Mouse (Mus musculus) MEL (cell line): ENCODE measurements around the gene Morc3. TPM values are rescaled to one million over a fixed set of nuclear protein-coding genes. Genes with fewer than 3 reads are reported as not detected.

Source experiments
- DNase-seq: peaks from one replicate; pipeline ENCODE4 v3.0.0; 2011; ENCODE audit warnings: low read depth, low spot score
- H3K27ac ChIP-seq: 2 replicates; pipeline ENCODE4 v1.5.1; 2012; ENCODE audit warnings: low read depth, mild to moderate bottlenecking, control low read depth, low read length, moderate library complexity; ENCODE audit not compliant: control insufficient read depth
- H3K27me3 ChIP-seq, 2 experiments: fragments of 150-350 bp in 1 of 2; sonication (generic) in 1 of 2; 2 replicates each; pipeline ENCODE4 v1.6.1; 2012; ENCODE audit warnings: low read length in 2 of 2, mild to moderate bottlenecking in 2 of 2, improper control_type of control experiment in 1 of 2, moderate library complexity in 1 of 2; ENCODE audit not compliant: insufficient read depth in 2 of 2, control insufficient read depth in 1 of 2
- H3K36me3 ChIP-seq, 2 experiments: 2 replicates each; pipeline ENCODE4 v1.6.1; 2012 to 2014; ENCODE audit warnings: low read length in 2 of 2, improper control_type of control experiment in 1 of 2, inconsistent platforms in 1 of 2, mild to moderate bottlenecking in 1 of 2; ENCODE audit not compliant: insufficient read depth in 2 of 2, control insufficient read depth in 1 of 2
- H3K4me1 ChIP-seq, 2 experiments: fragments of 150-350 bp in 1 of 2; sonication (generic) in 1 of 2; 2 replicates each; pipeline ENCODE4 v1.6.1; 2012; ENCODE audit warnings: low read length in 2 of 2, improper control_type of control experiment in 1 of 2, mild to moderate bottlenecking in 1 of 2; ENCODE audit not compliant: insufficient read depth in 2 of 2, control insufficient read depth in 1 of 2
- H3K4me3 ChIP-seq, 2 experiments: fragments of 150-350 bp in 1 of 2; sonication (generic) in 1 of 2; 2 replicates each; pipeline ENCODE4 v1.5.1; 2012; ENCODE audit warnings: low read depth in 2 of 2, low read length in 2 of 2, mild to moderate bottlenecking in 2 of 2, moderate library complexity in 2 of 2, control low read depth in 1 of 2, improper control_type of control experiment in 1 of 2; ENCODE audit not compliant: control insufficient read depth in 1 of 2, insufficient read depth in 1 of 2
- H3K79me2 ChIP-seq: 2 replicates; pipeline ENCODE4 v1.6.1; 2012; ENCODE audit warnings: mild to moderate bottlenecking, low read length, moderate library complexity; ENCODE audit not compliant: control insufficient read depth, poor library complexity, insufficient read depth
- H3K9ac ChIP-seq: 2 replicates; pipeline ENCODE4 v1.6.1; 2012; ENCODE audit warnings: low read depth, mild to moderate bottlenecking, control low read depth, low read length, moderate library complexity; ENCODE audit not compliant: control insufficient read depth, poor library complexity, severe bottlenecking
- H3K9me3 ChIP-seq: fragments of 150-350 bp; sonication (generic); replicated peaks from 2 replicates; pipeline ENCODE4 v1.6.1; 2012; ENCODE audit warnings: mild to moderate bottlenecking, low read length, improper control_type of control experiment, moderate library complexity; ENCODE audit not compliant: insufficient read depth
- BHLHE40 ChIP-seq: IDR thresholded peaks from 2 replicates; pipeline ENCODE4 v1.6.1; 2012; ENCODE audit warnings: low read depth, mild to moderate bottlenecking, inconsistent platforms, low read length, improper control_type of control experiment, borderline replicate concordance
- CHD1 ChIP-seq: IDR thresholded peaks from 2 replicates; pipeline ENCODE4 v1.6.1; 2012; ENCODE audit warnings: low read depth, mild to moderate bottlenecking, inconsistent platforms, low read length, improper control_type of control experiment
- CHD2 ChIP-seq: IDR thresholded peaks from 2 replicates; pipeline ENCODE4 v1.6.1; 2011; ENCODE audit warnings: low read length, improper control_type of control experiment
- CTCF ChIP-seq, 3 experiments: IDR thresholded peaks in 2 of 3; conservative IDR thresholded peaks in 1 of 3; 2 replicates each; pipeline ENCODE4 v1.5.1; 2011 to 2012; ENCODE audit warnings: low read length in 3 of 3, low read depth in 2 of 3, mild to moderate bottlenecking in 2 of 3, improper control_type of control experiment in 1 of 3, inconsistent platforms in 1 of 3, mixed read lengths in 1 of 3, moderate library complexity in 1 of 3; ENCODE audit not compliant: control insufficient read depth in 1 of 3, insufficient read depth in 1 of 3, poor library complexity in 1 of 3, severe bottlenecking in 1 of 3
- E2F4 ChIP-seq: IDR thresholded peaks from 2 replicates; pipeline ENCODE4 v1.6.1; 2011; ENCODE audit warnings: low read depth, low read length, improper control_type of control experiment, borderline replicate concordance
- EP300 ChIP-seq, 2 experiments: IDR thresholded peaks; 2 replicates each; pipeline ENCODE4 v1.6.1; 2011; ENCODE audit warnings: improper control_type of control experiment in 2 of 2, low read length in 2 of 2, low read depth in 1 of 2, mild to moderate bottlenecking in 1 of 2
- ETS1 ChIP-seq: IDR thresholded peaks from 2 replicates; pipeline ENCODE4 v1.6.1; 2012; ENCODE audit warnings: low read depth, mild to moderate bottlenecking, inconsistent platforms, low read length, improper control_type of control experiment, moderate library complexity
- GABPA ChIP-seq: IDR thresholded peaks from 2 replicates; pipeline ENCODE4 v1.6.1; 2012; ENCODE audit warnings: low read depth, mild to moderate bottlenecking, inconsistent platforms, low read length, improper control_type of control experiment, moderate library complexity
- GATA1 ChIP-seq: IDR thresholded peaks from 2 replicates; pipeline ENCODE4 v1.6.1; 2011; ENCODE audit warnings: low read depth, low read length, improper control_type of control experiment
- JUND ChIP-seq: IDR thresholded peaks from 2 replicates; pipeline ENCODE4 v1.6.1; 2011; ENCODE audit warnings: low read depth, mild to moderate bottlenecking, improper control_type of control experiment, low read length
- MAFK ChIP-seq: IDR thresholded peaks from 2 replicates; pipeline ENCODE4 v1.6.1; 2011; ENCODE audit warnings: low read depth, mild to moderate bottlenecking, low read length, improper control_type of control experiment, borderline replicate concordance
- MAZ ChIP-seq: IDR thresholded peaks from 2 replicates; pipeline ENCODE4 v1.6.1; 2012; ENCODE audit warnings: low read depth, mild to moderate bottlenecking, inconsistent platforms, low read length, improper control_type of control experiment
- MXI1 ChIP-seq: IDR thresholded peaks from 2 replicates; pipeline ENCODE4 v1.6.1; 2011; ENCODE audit warnings: mild to moderate bottlenecking, low read depth, low read length, improper control_type of control experiment
- NELFE ChIP-seq: IDR thresholded peaks from 2 replicates; pipeline ENCODE4 v1.6.1; 2011; ENCODE audit warnings: low read depth, low read length, improper control_type of control experiment
- POLR2A ChIP-seq, 2 experiments: IDR thresholded peaks; 2 replicates each; pipeline ENCODE4 v1.6.1; 2011 to 2012; ENCODE audit warnings: low read length in 2 of 2, mild to moderate bottlenecking in 2 of 2, control low read depth in 1 of 2, improper control_type of control experiment in 1 of 2, low read depth in 1 of 2, moderate library complexity in 1 of 2; ENCODE audit not compliant: control insufficient read depth in 1 of 2, insufficient read depth in 1 of 2, poor library complexity in 1 of 2
- POLR2AphosphoS2 ChIP-seq: IDR thresholded peaks from 2 replicates; pipeline ENCODE4 v1.6.1; 2011; ENCODE audit warnings: low read length, improper control_type of control experiment
- RAD21 ChIP-seq: IDR thresholded peaks from 2 replicates; pipeline ENCODE4 v1.6.1; 2011; ENCODE audit warnings: mild to moderate bottlenecking, low read depth, low read length, improper control_type of control experiment
- RCOR1 ChIP-seq: IDR thresholded peaks from 2 replicates; pipeline ENCODE4 v1.6.1; 2012; ENCODE audit warnings: low read depth, mild to moderate bottlenecking, inconsistent platforms, low read length, improper control_type of control experiment
- SIN3A ChIP-seq: IDR thresholded peaks from 2 replicates; pipeline ENCODE4 v1.6.1; 2012; ENCODE audit warnings: low read length, improper control_type of control experiment, inconsistent platforms
- TBP ChIP-seq: IDR thresholded peaks from 2 replicates; pipeline ENCODE4 v1.8.0; 2011; ENCODE audit warnings: low read depth, low read length, improper control_type of control experiment
- TCF12 ChIP-seq: IDR thresholded peaks from 2 replicates; pipeline ENCODE4 v1.6.1; 2014; ENCODE audit warnings: low read depth, mild to moderate bottlenecking, inconsistent platforms, low read length, improper control_type of control experiment, moderate library complexity
- UBTF ChIP-seq: IDR thresholded peaks from 2 replicates; pipeline ENCODE4 v1.6.1; 2012; ENCODE audit warnings: low read depth, mild to moderate bottlenecking, inconsistent platforms, low read length, improper control_type of control experiment, moderate library complexity, borderline replicate concordance; ENCODE audit not compliant: insufficient read depth
- USF1 ChIP-seq: IDR thresholded peaks from 2 replicates; pipeline ENCODE4 v1.6.1; 2014; ENCODE audit warnings: low read depth, mild to moderate bottlenecking, inconsistent platforms, low read length, improper control_type of control experiment, moderate library complexity
- ZC3H11A ChIP-seq: IDR thresholded peaks from 2 replicates; pipeline ENCODE4 v1.6.1; 2012; ENCODE audit warnings: low read depth, mild to moderate bottlenecking, inconsistent platforms, low read length, improper control_type of control experiment
- ZKSCAN1 ChIP-seq: IDR thresholded peaks from 2 replicates; pipeline ENCODE4 v1.6.1; 2012; ENCODE audit warnings: low read depth, mild to moderate bottlenecking, inconsistent platforms, low read length, improper control_type of control experiment, moderate library complexity
- ZMIZ1 ChIP-seq: IDR thresholded peaks from 2 replicates; pipeline ENCODE4 v1.6.1; 2012; ENCODE audit warnings: low read depth, mild to moderate bottlenecking, inconsistent platforms, low read length, improper control_type of control experiment, moderate library complexity
- polyA plus RNA-seq, 2 experiments: library from polyadenylated mRNA; stranded (reverse) in 1 of 2; unstranded in 1 of 2; fragments of >175 nt in 1 of 2; fragments of >200 nt in 1 of 2; gene quantifications; 2 replicates each; pipeline versions ENCODE4 v1.2.1 to v1.2.4; 2012; ENCODE audit warnings: low replicate concordance in 2 of 2, low read depth in 1 of 2; ENCODE audit not compliant: insufficient read length in 2 of 2, insufficient read depth in 1 of 2, missing spikeins in 1 of 2
- total RNA-seq: library from RNA; depleted of rRNA; stranded (reverse); fragments of 300-350 nt; gene quantifications from 2 replicates; pipeline ENCODE4 v1.2.3, GENCODE M21; 2012

Gene Morc3
- total and polyA plus RNA-seq, 3 experiments: 23.3 to 276 (median 39.1) TPM

- Histone ChIP-seq H3K27me3 (no peaks in the 10 kb centered on the region), H3K4me1 (peaks cover 5 to 10% of the 10 kb centered on the region in 2 experiments; a peak in 3 of 4 replicates), H3K9me3 (no peaks in the 10 kb centered on the region), H3K79me2 (peaks cover 3% of the 10 kb centered on the region; the same call in 1 of the 2 replicates), H3K4me3 (peak overlapping the region; percentile 41 to 67), H3K9ac (peak overlapping the region; percentile 73), H3K27ac (peak overlapping the region; percentile 96), H3K36me3 (peaks cover 0 to 14% of the 10 kb centered on the region in 2 experiments; a peak in 2 of 4 replicates)
- TF ChIP-seq ZKSCAN1 (no peak), MAZ (0 out of 2 replicates have a peak, but pooled peaks have one; percentile 18), MXI1 (0 out of 2 replicates have a peak, but pooled peaks have one; percentile 7), CHD1 (0 out of 2 replicates have a peak, but pooled peaks have one; percentile 70)
- peak; percentile 61 for DNase-seq
These were observed 12.6 kb upstream of the Morc3 start for GRCm38 (mm10) chr16:93819325-93819696.

GRCm38 (mm10) chr16:93820040-93820439 lies 11.9 kb upstream of the Morc3 start:
- TF ChIP-seq POLR2AphosphoS2: no peak
- peak; percentile 70 for TF ChIP-seq CHD2
- TF ChIP-seq RCOR1: peak; percentile 60; the same call in 1 of the 2 replicates
- no peak for TF ChIP-seq POLR2A (IDR thresholded peaks at IDR 0.05; ENCODE audit: control insufficient read depth in 1 of 2, insufficient read depth in 1 of 2, low read depth in 1 of 2, low read length in 2 of 2, poor library complexity in 1 of 2)
- TF ChIP-seq BHLHE40: no peak; the same call in 1 of the 2 replicates
- no peak for TF ChIP-seq CTCF (IDR thresholded peaks at IDR 0.05 in 2 of 3, conservative IDR thresholded peaks at IDR 0.05 in 1 of 3; ENCODE audit: control insufficient read depth in 1 of 3, insufficient read depth in 1 of 3, low read depth in 2 of 3, low read length in 3 of 3, poor library complexity in 1 of 3, severe bottlenecking in 1 of 3)
- 0 out of 2 replicates have a peak, but pooled peaks have one; percentile 22 for TF ChIP-seq JUND
- TF ChIP-seq RAD21: no peak
- TF ChIP-seq ETS1: peak; percentile 60
- no peak; the same call in 1 of the 2 replicates for TF ChIP-seq MAZ
- peak; percentile 51; the same call in 1 of the 2 replicates for TF ChIP-seq GATA1
- TF ChIP-seq TCF12: peak; percentile 60
- no peak for TF ChIP-seq MAFK
- TF ChIP-seq TBP: no peak
- TF ChIP-seq E2F4: no peak
- no peak for TF ChIP-seq ZMIZ1
- TF ChIP-seq EP300 (IDR thresholded peaks at IDR 0.05; ENCODE audit: low read depth in 1 of 2, low read length in 2 of 2): peak; percentile 66 to 73
- TF ChIP-seq UBTF: no peak
- peak; percentile 34; the same call in 1 of the 2 replicates for TF ChIP-seq SIN3A
- TF ChIP-seq ZC3H11A: no peak
- TF ChIP-seq NELFE: no peak
- no peak for TF ChIP-seq GABPA
- TF ChIP-seq USF1: no peak
- H3K4me3 ChIP-seq: peak overlapping the region; percentile 41 to 67
- peak overlapping the region; percentile 73 for H3K9ac ChIP-seq
- H3K79me2 ChIP-seq: peaks cover 3% of the 10 kb centered on the region; the same call in 1 of the 2 replicates
- H3K9me3 ChIP-seq: no peaks in the 10 kb centered on the region
- peaks cover 0 to 14% of the 10 kb centered on the region in 2 experiments; a peak in 2 of 4 replicates for H3K36me3 ChIP-seq
- peak overlapping the region; percentile 96 for H3K27ac ChIP-seq
- no peaks in the 10 kb centered on the region for H3K27me3 ChIP-seq
- H3K4me1 ChIP-seq: peaks cover 5 to 10% of the 10 kb centered on the region in 2 experiments; a peak in 3 of 4 replicates
- DNase-seq: peak; percentile 54
